ENCODE assay signal across 8 mouse cellular contexts in genomic region chr3:95231298-95232221, GRCm38 (mm10). TPM values are rescaled to one million over a fixed set of nuclear protein-coding genes. Genes with fewer than 3 reads are reported as not detected.
DNase-seq lines count a peak whose midpoint lies in the region; ATAC-seq and TF ChIP-seq lines count a peak whose summit lies in the region.

Mllt11 (minus strand) TSS chr3:95232171.

- peak within 1 kb of the TSS; percentile 99 for H3K27ac ChIP-seq in bone marrow macrophage, adult 2 months (ENCODE audit: insufficient read depth, low read depth, low read length)
- H3K27ac ChIP-seq in heart, embryonic 16.5 days (ENCODE audit: low read length), result peak within 1 kb of the TSS; percentile 97

- peak within 1 kb of the TSS; percentile 88 for H3K4me2 ChIP-seq in heart, embryonic 16.5 days (ENCODE audit: low read depth, low read length)

- H3K4me1 ChIP-seq in erythroblast, embryonic 14.5 days (ENCODE audit: control insufficient read depth), result peaks cover 62% of the 10 kb centered on the region
- H3K4me1 ChIP-seq in bone marrow macrophage, adult 2 months (ENCODE audit: control insufficient read depth, insufficient read depth, low read length), result peaks cover 18% of the 10 kb centered on the region
- peaks cover 19% of the 10 kb centered on the region for H3K4me1 ChIP-seq in heart, embryonic 16.5 days (ENCODE audit: control insufficient read depth, insufficient read depth, low read length)

- H3K4me3 ChIP-seq in erythroblast, embryonic 14.5 days (replicated peaks), result peak within 1 kb of the TSS; percentile 82
- peak within 1 kb of the TSS; percentile 88 for H3K4me3 ChIP-seq in bone marrow macrophage, adult 2 months (ENCODE audit: insufficient read depth, low read length)
- H3K4me3 ChIP-seq in heart, embryonic 16.5 days (ENCODE audit: low read length), result peak within 1 kb of the TSS; percentile 86

- peak within 1 kb of the TSS; percentile 95 for H3K9ac ChIP-seq in heart, embryonic 16.5 days (ENCODE audit: low read length)

- no peak for DNase-seq in layer of hippocampus, postnatal 14 days (ENCODE audit: low spot score in 2 of 2)
- DNase-seq in lung, postnatal 14 days, result peak; percentile 43
- DNase-seq in spleen, postnatal 4 days (ENCODE audit: low spot score in 2 of 2), result peak; percentile 57 to 75
- DNase-seq in right cerebral cortex, postnatal 4 days, result no peak

- H3K36me3 ChIP-seq in erythroblast, embryonic 14.5 days (ENCODE audit: control insufficient read depth), result peaks cover 60% of the 10 kb centered on the region
- peaks cover 38% of the 10 kb centered on the region for H3K36me3 ChIP-seq in heart, embryonic 16.5 days (ENCODE audit: control insufficient read depth, insufficient read depth)

- 67% methylated on average over 13 of the region's 13 CpGs for WGBS in heart, embryonic 16.5 days

- no peak for TF ChIP-seq CTCF in bone marrow macrophage, adult 2 months (IDR thresholded peaks at IDR 0.05; ENCODE audit: low read depth, low read length)

- H3K27me3 ChIP-seq in erythroblast, embryonic 14.5 days (ENCODE audit: control insufficient read depth), result no peaks in the 10 kb centered on the region
- no peaks in the 10 kb centered on the region for H3K27me3 ChIP-seq in heart, embryonic 16.5 days (ENCODE audit: control insufficient read depth, insufficient read depth, low read length)

- no peaks in the 10 kb centered on the region for H3K9me3 ChIP-seq in erythroblast, embryonic 14.5 days (ENCODE audit: control insufficient read depth, low read length)
- no peaks in the 10 kb centered on the region for H3K9me3 ChIP-seq in heart, embryonic 16.5 days (replicated peaks; ENCODE audit: control insufficient read depth, low read length)

- no peak for ATAC-seq in erythroblast, adult 5-6 weeks (replicated peaks; ENCODE audit: low FRiP score, poor library complexity, severe bottlenecking)
- no peak for ATAC-seq in heart, embryonic 16.5 days (replicated peaks; ENCODE audit: extremely low read depth, insufficient read depth, low FRiP score)

- no peak for TF ChIP-seq POLR2A in bone marrow macrophage, adult 2 months (IDR thresholded peaks at IDR 0.05; ENCODE audit: borderline replicate concordance, low read depth, low read length)

RNA-seq across cellular contexts. Expression of gene Mllt11, which starts in this region (rescaled TPM):
- 0.09 TPM in 2 replicates for polyA plus RNA-seq in erythroblast, embryonic 14.5 days (2012)
- total RNA-seq in erythroblast, adult 5-6 weeks (2015; ENCODE audit: low replicate concordance), result 3.1 TPM in 1 of 2 replicates, not detected in the other
- 0.14 TPM in 1 of 2 replicates, not detected in the other for total RNA-seq in erythroblast, adult 5-6 weeks (2017; ENCODE audit: low replicate concordance)
- 19.7 and 23.3 TPM in 2 replicates for polyA plus RNA-seq in bone marrow macrophage, adult 2 months (2012; ENCODE audit: insufficient read depth, insufficient read length, missing spikeins)
- polyA plus RNA-seq in heart, embryonic 16.5 days (2015; fragmentation: Nextera tagmentation; extraction: Ambion mirVana), result 9.8 and 11.5 TPM in 2 replicates
- 100 to 1,000 TPM; 496 to 516 TPM for total RNA-seq in layer of hippocampus, postnatal 14 days (2021)

Comparison
In these comparisons a context has a peak if more than half of its experiments do, and no peak if none do; other contexts are left out.
1. RNA of gene Mllt11 (total RNA-seq): 496 to 516 TPM in layer of hippocampus, postnatal 14 days; 0.14 to 3.1 TPM in erythroblast, adult 5-6 weeks; every median in the first group is over 100 times any median in the second.
2. DNase-seq: peak in lung, postnatal 14 days (single experiment) and spleen, postnatal 4 days (2 of 2); none in layer of hippocampus, postnatal 14 days (0 of 2) and right cerebral cortex, postnatal 4 days (single experiment).
3. Peak in every context shown above with its lines, with median percentiles within 50 percentile points of each other: H3K4me3 ChIP-seq.